Mouse (Mus musculus) G1E (cell line): Measurements from ENCODE around the gene Pot1b. TPM values are rescaled to one million over a fixed set of nuclear protein-coding genes. Genes with fewer than 3 reads are reported as not detected.

Experiments used
- ATAC-seq: 2 replicates; pipeline ENCODE4 v1.8.0; 2016; ENCODE audit warnings: mild to moderate bottlenecking; ENCODE audit not compliant: insufficient number of reproducible peaks, poor library complexity, low FRiP score, severe bottlenecking; ENCODE audit errors: extremely low read depth
- DNase-seq: peaks from one replicate; pipeline ENCODE4 v3.0.0; 2012; ENCODE audit warnings: low spot score
- H3K27me3 ChIP-seq: 2 replicates; pipeline ENCODE4 v1.6.1; 2012; ENCODE audit warnings: mild to moderate bottlenecking, low read length, inconsistent platforms; ENCODE audit not compliant: insufficient read depth
- H3K36me3 ChIP-seq: replicated peaks from 2 replicates; pipeline ENCODE3; 2012; ENCODE audit warnings: mild to moderate bottlenecking, inconsistent platforms
- H3K4me1 ChIP-seq: 2 replicates; pipeline ENCODE4 v1.6.1; 2012; ENCODE audit warnings: low read depth, low read length, inconsistent platforms, mixed read lengths; ENCODE audit not compliant: insufficient read depth
- H3K4me3 ChIP-seq: 2 replicates; pipeline ENCODE4 v1.5.1; 2012; ENCODE audit warnings: low read depth, mild to moderate bottlenecking, inconsistent platforms, low read length, moderate library complexity, mixed read lengths
- H3K9me3 ChIP-seq: replicated peaks from 2 replicates; pipeline ENCODE4 v1.6.1; 2012; ENCODE audit warnings: inconsistent platforms
- CTCF ChIP-seq: IDR thresholded peaks from 2 replicates; pipeline ENCODE4 v1.5.1; 2012; ENCODE audit warnings: low read depth, low read length, inconsistent platforms, mixed read lengths
- GATA1 ChIP-seq: IDR thresholded peaks from 2 replicates; pipeline ENCODE4 v1.6.1; 2012; ENCODE audit warnings: borderline replicate concordance, low read length, inconsistent platforms, mixed read lengths
- GATA2 ChIP-seq: IDR thresholded peaks from 2 replicates; pipeline ENCODE4 v1.6.1; 2012; ENCODE audit warnings: low read depth, low read length, inconsistent platforms, borderline replicate concordance
- POLR2AphosphoS5 ChIP-seq: IDR thresholded peaks from 2 replicates; pipeline ENCODE4 v1.6.1; 2012; ENCODE audit warnings: low read depth, low read length, inconsistent platforms; ENCODE audit not compliant: insufficient replicate concordance
- TAL1 ChIP-seq: conservative IDR thresholded peaks from 2 replicates; pipeline ENCODE4 v1.6.1; 2012; ENCODE audit warnings: low read depth, low read length, inconsistent platforms, mixed read lengths
- polyA plus RNA-seq: library from polyadenylated mRNA; stranded (reverse); fragments of >175 nt; gene quantifications from 2 replicates; pipeline ENCODE4 v1.2.3, GENCODE M21; 2012
- total RNA-seq, 2 experiments: library from RNA; stranded (forward) in 1 of 2; stranded (reverse) in 1 of 2; fragments of 200-1000 nt in 1 of 2; fragments of >200 nt in 1 of 2; fragmentation: Nextera tagmentation in 1 of 2; gene quantifications; 2 replicates each; pipeline ENCODE4 v1.2.3; 2014 to 2017

The Pot1b gene
- total and polyA plus RNA-seq, 3 experiments: 0.67 to 18.4 (median 14.0) TPM

- Histone ChIP-seq H3K36me3 (peaks cover 51% of the 10 kb centered on the region), H3K4me1 (no peaks in the 10 kb centered on the region), H3K9me3 (no peaks in the 10 kb centered on the region), H3K27me3 (no peaks in the 10 kb centered on the region), H3K4me3 (no peak overlapping the region)
- ATAC-seq: no peak
- no peak for TF ChIP-seq TAL1
- TF ChIP-seq POLR2AphosphoS5: no peak
- TF ChIP-seq CTCF: no peak
- TF ChIP-seq GATA1: no peak
- no peak for TF ChIP-seq GATA2
- DNase-seq: no peak
These were observed 9.6 kb downstream of the Pot1b start for GRCm38 (mm10) chr17:55702865-55703264.

DNA sequence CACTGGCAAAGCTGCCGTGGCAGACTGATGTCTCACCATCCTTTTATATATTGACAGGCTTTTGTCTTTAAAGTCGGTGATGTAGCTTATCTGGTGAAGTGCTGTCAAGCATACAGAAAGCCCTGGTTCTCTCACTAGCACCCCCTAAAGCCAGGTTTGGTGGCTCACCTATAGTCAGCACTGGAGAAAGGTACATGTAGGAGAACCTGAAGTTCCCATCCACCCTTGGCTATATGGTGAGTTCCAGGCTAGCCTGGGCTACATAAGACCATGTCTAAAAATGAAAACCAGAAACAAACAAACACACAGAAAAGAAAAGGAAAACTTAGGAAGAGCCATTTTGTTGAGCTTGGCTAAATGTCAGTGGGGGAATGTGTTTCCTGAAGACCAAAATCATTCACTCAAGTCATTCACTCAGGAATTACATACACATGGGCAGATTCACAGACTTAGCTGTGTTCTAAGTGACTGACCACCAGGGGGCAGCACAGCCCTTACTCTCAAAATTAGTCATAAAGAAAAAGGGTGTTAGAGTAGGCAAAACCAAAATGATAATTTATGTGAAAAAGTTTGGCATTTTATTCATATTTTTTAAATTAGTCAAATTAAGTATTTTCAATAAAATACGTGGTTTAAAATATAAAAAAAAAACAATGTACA lies 10.1 kb downstream of the Pot1b start:
- peak; percentile 70 for ATAC-seq
- no peaks in the 10 kb centered on the region for H3K9me3 ChIP-seq

DNA sequence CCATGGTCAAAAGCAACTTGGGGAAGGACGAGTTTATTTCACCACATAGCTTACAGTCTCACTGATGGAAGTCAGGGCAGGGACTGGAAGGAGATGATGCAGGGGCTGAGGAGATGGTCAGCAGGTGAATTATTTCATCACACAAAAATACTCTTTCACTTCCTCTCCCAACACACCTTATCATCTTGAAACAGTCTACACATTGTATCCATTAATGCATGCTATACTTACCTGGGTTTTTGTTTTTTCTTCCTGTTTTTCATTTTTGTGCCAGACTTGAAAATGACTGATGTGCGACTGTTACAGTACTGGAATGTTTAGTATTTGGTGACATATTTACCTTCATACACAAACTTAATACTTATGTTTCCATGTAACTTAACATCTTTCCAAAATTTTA lies 13.0 kb downstream of the Pot1b start:
- H3K36me3 ChIP-seq: peaks cover 59% of the 10 kb centered on the region
- no peak for DNase-seq
- no peaks in the 10 kb centered on the region for H3K27me3 ChIP-seq
- no peaks in the 10 kb centered on the region for H3K9me3 ChIP-seq
- TF ChIP-seq TAL1: no peak
- no peak for TF ChIP-seq GATA2
- TF ChIP-seq POLR2AphosphoS5: no peak
- TF ChIP-seq GATA1: no peak
- TF ChIP-seq CTCF: no peak
- H3K4me1 ChIP-seq: no peaks in the 10 kb centered on the region
- no peak for ATAC-seq
- no peak overlapping the region for H3K4me3 ChIP-seq

More for the DNA sequence above, 10.1 kb downstream of the Pot1b start:
- TF ChIP-seq GATA1 (no peak), TAL1 (no peak), GATA2 (no peak), CTCF (0 out of 2 replicates have a peak, but pooled peaks have one; percentile 31), POLR2AphosphoS5 (no peak)
- H3K36me3 ChIP-seq: peaks cover 57% of the 10 kb centered on the region
- H3K27me3 ChIP-seq: no peaks in the 10 kb centered on the region
- H3K4me3 ChIP-seq: no peak overlapping the region
- no peaks in the 10 kb centered on the region for H3K4me1 ChIP-seq
- no peak for DNase-seq

DNA sequence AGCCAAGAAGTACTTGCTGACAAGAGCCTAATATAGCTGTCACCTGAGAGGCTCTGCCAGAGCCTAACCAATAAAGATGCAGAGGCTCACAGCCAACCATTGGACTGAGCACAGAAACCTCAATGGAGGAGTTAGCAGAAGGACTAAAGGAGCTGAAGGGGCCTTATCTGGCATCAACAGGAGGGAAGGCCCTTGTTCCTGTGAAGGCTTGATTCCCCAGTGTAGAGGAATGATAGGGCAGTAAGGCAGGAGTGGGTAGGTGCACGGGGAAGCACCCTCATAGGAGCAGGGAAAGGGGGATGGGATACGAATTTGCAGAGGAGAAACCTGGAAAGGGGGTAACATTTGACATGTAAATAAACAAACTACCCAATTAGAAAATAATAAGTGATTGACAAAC lies 51.3 kb downstream of the Pot1b start:
- Histone ChIP-seq H3K9me3 (no peaks in the 10 kb centered on the region), H3K36me3 (peaks cover 13% of the 10 kb centered on the region), H3K4me3 (no peak overlapping the region), H3K27me3 (no peaks in the 10 kb centered on the region), H3K4me1 (no peaks in the 10 kb centered on the region)
- TF ChIP-seq GATA1 (no peak), GATA2 (no peak), POLR2AphosphoS5 (no peak), TAL1 (no peak), CTCF (no peak)
- no peak for ATAC-seq
- no peak for DNase-seq

- Histone ChIP-seq H3K4me3 (no peak within 1 kb of the TSS), H3K36me3 (no peaks in the 10 kb centered on the region), H3K27me3 (no peaks in the 10 kb centered on the region), H3K9me3 (no peaks in the 10 kb centered on the region), H3K4me1 (no peaks in the 10 kb centered on the region)
- TF ChIP-seq POLR2AphosphoS5: no peak
- no peak for TF ChIP-seq GATA2
- TF ChIP-seq CTCF: no peak
- no peak for TF ChIP-seq TAL1
- TF ChIP-seq GATA1: no peak
- no peak for DNase-seq
- ATAC-seq: no peak
These were observed 87.3 kb downstream of the Pot1b start, which contains the start of gene Vmn2r118 for GRCm38 (mm10) chr17:55625092-55625491. TSS of gene Vmn2r118 (minus strand) at chr17:55625192.

Other genes with a start within 250 kb of the Pot1b start
- not detected in 2 replicates for gene Vmn2r118, start 87.4 kb downstream of the Pot1b start, total RNA-seq (2014; fragmentation: Nextera tagmentation)
- 0.06 TPM in 1 of 2 replicates, not detected in the other for gene Vmn2r118, start 87.4 kb downstream of the Pot1b start, total RNA-seq (2017)
- not detected in 2 replicates for gene Vmn2r118, start 87.4 kb downstream of the Pot1b start, polyA plus RNA-seq
- 0.53 and 2.1 TPM in 2 replicates for gene Adgre4, start 37.4 kb upstream of the Pot1b start, total RNA-seq (2014; fragmentation: Nextera tagmentation)
- 0.70 and 1.1 TPM in 2 replicates for gene Adgre4, start 37.4 kb upstream of the Pot1b start, total RNA-seq (2017)
- 0.02 TPM in 1 of 2 replicates, not detected in the other for gene Adgre4, start 37.4 kb upstream of the Pot1b start, polyA plus RNA-seq
- 7.7 and 10.0 TPM in 2 replicates for gene Zfp119a, start 166.3 kb upstream of the Pot1b start, total RNA-seq (2014; fragmentation: Nextera tagmentation)
- 8.4 TPM in 2 replicates for gene Zfp119a, start 166.3 kb upstream of the Pot1b start, total RNA-seq (2017)
- 0.09 and 0.26 TPM in 2 replicates for gene Zfp119a, start 166.3 kb upstream of the Pot1b start, polyA plus RNA-seq
- gene Zfp959, start 179.5 kb upstream of the Pot1b start, total RNA-seq (2014; fragmentation: Nextera tagmentation): 14.7 and 21.5 TPM in 2 replicates
- 17.8 and 19.9 TPM in 2 replicates for gene Zfp959, start 179.5 kb upstream of the Pot1b start, total RNA-seq (2017)
- 1.2 and 1.3 TPM in 2 replicates for gene Zfp959, start 179.5 kb upstream of the Pot1b start, polyA plus RNA-seq
- gene Zfp119b, start 236.9 kb upstream of the Pot1b start, total RNA-seq (2014; fragmentation: Nextera tagmentation): 2.2 and 4.2 TPM in 2 replicates
- 7.8 and 10.0 TPM in 2 replicates for gene Zfp119b, start 236.9 kb upstream of the Pot1b start, total RNA-seq (2017)
- 0.22 and 0.39 TPM in 2 replicates for gene Zfp119b, start 236.9 kb upstream of the Pot1b start, polyA plus RNA-seq
- gene Ebi3, start 240.0 kb upstream of the Pot1b start, total RNA-seq (2014; fragmentation: Nextera tagmentation): 0.63 and 0.98 TPM in 2 replicates
- 1.6 and 2.0 TPM in 2 replicates for gene Ebi3, start 240.0 kb upstream of the Pot1b start, total RNA-seq (2017)
- gene Ebi3, start 240.0 kb upstream of the Pot1b start, polyA plus RNA-seq: 2.5 and 2.6 TPM in 2 replicates
- gene Yju2, start 246.5 kb upstream of the Pot1b start, total RNA-seq (2014; fragmentation: Nextera tagmentation): 8.3 and 12.6 TPM in 2 replicates
- gene Yju2, start 246.5 kb upstream of the Pot1b start, total RNA-seq (2017): 16.7 and 18.1 TPM in 2 replicates
- 27.8 and 33.5 TPM in 2 replicates for gene Yju2, start 246.5 kb upstream of the Pot1b start, polyA plus RNA-seq